In genomic region chr2:168654482-168654881, GRCm38 (mm10) we compare ENCODE assay signal across 13 mouse cellular contexts.
"Had no signal": no experiment of that assay in that cellular context is flagged by ENCODE, and none has a peak within 500 bp of the region (broad histone marks: within the 10 kb centered on the region; RNA-seq: fewer than 3 reads in every experiment).

No protein-coding gene starts in this region.

- H3K4me2 ChIP-seq: limb, embryonic 13.5 days; neural tube, embryonic 15.5 days had no signal

- DNase-seq: kidney, adult 11 months; kidney, adult 9 months; layer of hippocampus, postnatal 36 days; lung, adult 18-20 months; retina, postnatal 1 day; spleen, adult 18-20 months; thymus, postnatal 36 days had no signal

- H3K9ac ChIP-seq: limb, embryonic 13.5 days; liver, embryonic 14.5 days; neural tube, embryonic 15.5 days had no signal

- H3K9me3 ChIP-seq: limb, embryonic 13.5 days; midbrain, embryonic 10.5 days; neural tube, embryonic 15.5 days had no signal

- H3K27me3 ChIP-seq: limb, embryonic 13.5 days; neural tube, embryonic 15.5 days had no signal

- H3K4me3 ChIP-seq: limb, embryonic 13.5 days; midbrain, embryonic 10.5 days; myocyte; neural tube, embryonic 15.5 days had no signal

- H3K27ac ChIP-seq: kidney, postnatal 0 days; limb, embryonic 13.5 days; liver, embryonic 14.5 days; neural tube, embryonic 15.5 days had no signal
